Mouse (Mus musculus): ENCODE data around the gene Anxa4. TPM values are rescaled to one million over a fixed set of nuclear protein-coding genes. Genes with fewer than 3 reads are reported as not detected.
A peak's percentile ranks its signal among the peaks of the same experiment; 100 is the strongest.

The Anxa4 gene
- 10 to 100 TPM; 62.8 to 72.5 TPM for total RNA-seq (2021)
- long read RNA-seq, experiment 1, transcript Anxa4-201 (13 exons, 2,002 nt): major isoform, 97 of 105 reads
- long read RNA-seq, experiment 1, partial matches to known transcripts: 1 of 105 reads
- long read RNA-seq, experiment 1, other reads (novel, unspliced or antisense): 7 of 105 reads
- long read RNA-seq, experiment 2, transcript Anxa4-201 (13 exons, 2,002 nt): major isoform, 18 of 21 reads
- long read RNA-seq, experiment 2, partial matches to known transcripts: 0 of 21 reads
- long read RNA-seq, experiment 2, other reads (novel, unspliced or antisense): 3 of 21 reads

DNA sequence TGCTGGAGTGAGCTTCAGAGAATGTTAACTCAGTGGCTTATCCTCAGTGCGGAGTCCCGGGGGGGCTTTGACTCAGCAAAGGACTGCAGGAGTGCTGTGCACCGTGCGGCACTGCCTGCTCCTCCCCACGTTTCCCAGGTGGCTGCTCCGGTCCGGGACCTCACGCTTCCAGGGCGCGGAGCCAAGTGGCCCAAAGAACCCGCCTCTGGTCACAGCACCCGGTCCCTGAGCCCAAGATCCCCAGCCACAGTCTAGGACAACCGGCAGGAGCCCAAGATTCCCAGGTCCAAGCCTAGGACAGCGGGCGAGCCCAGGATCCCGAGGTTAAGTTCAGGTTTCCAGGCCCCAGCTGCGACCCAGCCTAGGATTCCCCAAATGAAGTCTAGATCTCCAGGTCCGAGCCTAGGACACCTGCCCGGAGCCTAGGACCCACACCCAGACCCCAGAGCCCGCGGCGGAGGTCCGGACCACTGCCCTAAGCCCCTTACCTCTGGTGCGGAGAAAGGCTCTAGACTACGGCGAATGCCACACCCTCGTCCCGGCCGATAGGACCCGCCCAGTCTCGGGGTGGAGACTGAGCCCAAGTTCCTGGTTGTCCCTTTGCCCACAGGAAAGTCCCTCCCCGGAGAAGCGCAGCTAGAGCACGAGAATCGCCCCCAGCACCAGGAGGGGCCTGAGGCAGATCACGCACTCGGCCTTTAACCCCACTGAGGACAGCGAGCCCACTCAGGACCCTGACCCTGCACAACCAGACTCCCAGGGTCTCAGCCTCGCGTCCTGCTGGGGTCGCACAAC, at the start of gene Anxa4:
TSS of gene Anxa4 (minus strand) at position 564 of the 795 bp plus-strand sequence.
- DNase-seq: peak; percentile 91 to 94

DNA sequence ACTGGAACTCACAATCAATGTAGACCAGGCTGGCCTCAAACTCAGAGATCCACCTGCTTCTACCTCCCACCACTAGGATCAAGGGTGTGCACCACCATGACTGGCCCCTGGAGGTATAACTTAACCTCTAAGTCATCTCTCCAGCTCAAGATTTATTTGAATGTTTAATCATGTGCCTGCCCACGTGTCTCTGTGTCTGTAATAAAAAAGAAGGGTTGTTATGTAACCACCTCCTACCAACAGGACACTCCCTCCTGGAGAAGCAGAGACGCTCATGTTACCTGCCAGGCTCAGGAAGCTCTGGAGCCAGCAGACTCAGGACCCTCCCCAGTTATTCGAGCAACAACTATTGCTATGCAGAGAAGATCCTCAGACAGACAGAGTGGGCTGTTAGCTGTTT, 48.6 kb upstream of the Anxa4 start:
- no peak for DNase-seq

GRCm38 (mm10) chr6:86839089-86839488, 45.7 kb upstream of the Anxa4 start:
- DNase-seq: no peak

GRCm38 (mm10) chr6:86832802-86833502, 39.6 kb upstream of the Anxa4 start:
- peak; percentile 23 to 67 for DNase-seq

DNA sequence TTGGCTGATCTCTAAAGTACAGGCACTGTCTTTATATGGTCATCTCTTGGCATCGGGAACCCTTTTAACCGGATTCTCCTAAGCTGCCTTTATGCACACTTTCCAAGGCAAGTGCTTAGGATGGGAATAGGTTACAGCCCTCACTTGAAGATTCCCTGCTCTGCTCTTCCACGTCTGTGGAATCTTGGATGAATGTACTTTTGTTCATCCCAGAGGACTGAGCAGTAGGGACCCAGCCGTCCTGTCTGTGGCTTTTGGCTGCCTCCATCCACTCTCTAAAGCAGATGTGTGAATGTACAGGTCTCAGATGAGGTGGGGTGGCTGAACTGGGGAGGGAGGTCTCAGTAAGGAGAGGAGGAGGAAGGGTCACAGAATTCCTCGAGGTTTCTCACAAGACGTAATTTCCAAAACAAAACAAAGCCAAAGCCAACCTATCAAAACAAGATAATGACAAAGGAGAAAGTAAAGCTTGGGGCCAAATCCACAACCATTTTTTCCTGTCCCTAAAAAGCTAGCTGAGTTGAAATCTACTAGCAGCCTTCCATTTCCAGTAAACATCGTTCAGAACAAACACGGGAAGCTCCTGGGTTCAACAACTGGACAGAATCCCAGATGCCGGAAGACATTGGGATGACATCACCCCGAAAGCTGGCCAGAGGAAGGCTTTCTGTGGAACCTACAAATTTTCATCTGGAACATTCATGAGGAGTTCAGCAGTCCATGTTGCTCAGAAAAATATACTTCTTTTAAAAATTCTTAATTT, 37.5 kb upstream of the Anxa4 start:
- DNase-seq: no peak

DNA sequence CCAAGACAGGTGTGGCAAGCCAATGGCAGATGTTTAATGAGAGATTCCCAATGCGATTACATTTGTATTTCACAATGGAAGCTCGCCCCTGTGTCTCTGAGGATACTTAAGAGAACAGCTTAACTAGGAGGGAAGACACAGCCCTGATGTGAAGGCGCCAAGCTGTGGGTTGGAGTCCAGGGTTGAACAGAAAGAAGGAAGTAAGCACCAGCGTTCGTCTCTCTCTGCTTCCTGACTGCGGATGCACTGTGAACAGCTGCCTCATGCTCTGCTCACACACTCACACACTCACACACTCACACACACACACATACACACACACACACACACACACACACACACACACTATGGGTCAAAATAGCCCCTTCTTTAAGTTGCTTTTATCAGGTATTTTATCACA, 36.4 kb upstream of the Anxa4 start:
- no peak for DNase-seq

- DNase-seq: no peak
These were observed 34.0 kb upstream of the Anxa4 start for GRCm38 (mm10) chr6:86827432-86827831.

- no peak for DNase-seq
These were observed 31.0 kb upstream of the Anxa4 start for GRCm38 (mm10) chr6:86824401-86824800.

GRCm38 (mm10) chr6:86823824-86824223, 30.4 kb upstream of the Anxa4 start:
- peak; percentile 47 to 53 for DNase-seq

- no peak for DNase-seq
These were observed 29.7 kb upstream of the Anxa4 start for GRCm38 (mm10) chr6:86823051-86823431.

GRCm38 (mm10) chr6:86822285-86823050, 29.1 kb upstream of the Anxa4 start:
- DNase-seq: peak; percentile 41 to 52

GRCm38 (mm10) chr6:86820690-86821089, 27.3 kb upstream of the Anxa4 start:
- no peak for DNase-seq

DNA sequence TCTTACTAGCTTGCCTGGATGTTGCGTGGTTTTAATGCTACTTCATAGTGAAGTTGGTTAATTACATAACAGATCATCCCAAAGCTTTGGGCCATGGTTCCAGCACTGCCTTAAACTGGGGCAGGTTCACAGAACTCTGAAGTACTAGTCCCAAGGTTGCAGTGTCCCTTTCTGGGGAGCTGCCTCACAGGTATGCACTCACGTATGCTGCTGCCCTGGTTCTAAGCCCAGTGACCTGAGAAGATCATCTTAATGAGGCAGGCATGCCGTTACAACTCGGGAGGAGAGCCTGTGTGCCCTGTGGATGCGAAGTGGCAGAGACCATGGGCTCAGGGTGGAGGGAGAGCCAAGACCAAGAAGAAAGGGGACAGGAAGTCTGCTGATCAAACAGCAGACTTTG, 26.5 kb upstream of the Anxa4 start:
- DNase-seq: no peak

GRCm38 (mm10) chr6:86818914-86819313, 25.5 kb upstream of the Anxa4 start:
- DNase-seq: no peak

DNA sequence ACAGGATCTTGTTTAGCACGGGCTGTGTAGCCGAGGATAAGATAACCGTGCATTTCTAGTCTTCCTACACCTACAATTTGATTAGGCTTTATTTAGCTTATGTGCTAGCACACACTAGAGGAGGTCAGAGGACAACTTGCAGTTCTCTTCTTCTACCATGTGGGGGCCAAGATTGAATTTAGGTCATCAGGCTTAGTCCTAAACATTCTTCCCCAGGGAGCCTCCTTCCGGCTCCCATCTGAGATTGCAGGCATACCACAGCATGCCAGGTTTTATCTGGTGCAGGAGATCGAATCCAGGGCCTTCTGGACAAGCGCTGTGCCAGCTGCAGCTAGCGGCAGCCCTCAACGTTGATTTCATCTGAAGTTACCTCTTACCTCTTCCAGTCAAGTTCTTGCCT, 23.2 kb upstream of the Anxa4 start:
- DNase-seq: peak in 1 of 2 experiments; percentile 51

DNA sequence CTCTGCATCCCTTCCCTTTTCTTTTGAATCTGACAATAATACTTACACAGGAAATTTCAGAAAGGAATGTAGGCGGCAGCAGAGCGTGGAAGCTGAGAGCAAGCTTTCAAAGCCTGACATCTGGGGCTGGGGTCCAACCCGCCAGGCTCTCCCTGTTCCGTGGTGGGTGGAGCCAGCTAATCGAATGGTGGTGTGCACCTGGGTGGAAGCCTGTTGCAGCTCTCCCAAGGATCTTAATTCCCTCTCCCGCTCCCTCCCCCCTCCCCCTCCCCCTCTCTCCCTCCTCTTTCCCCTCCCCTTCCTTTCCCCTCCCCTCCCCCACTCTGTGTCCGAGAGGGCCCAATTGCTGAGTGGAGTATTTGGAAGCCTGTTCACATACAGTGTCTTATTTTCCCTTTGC, 22.1 kb upstream of the Anxa4 start:
- no peak for DNase-seq

GRCm38 (mm10) chr6:86814926-86815325, 21.5 kb upstream of the Anxa4 start:
- DNase-seq: no peak

DNA sequence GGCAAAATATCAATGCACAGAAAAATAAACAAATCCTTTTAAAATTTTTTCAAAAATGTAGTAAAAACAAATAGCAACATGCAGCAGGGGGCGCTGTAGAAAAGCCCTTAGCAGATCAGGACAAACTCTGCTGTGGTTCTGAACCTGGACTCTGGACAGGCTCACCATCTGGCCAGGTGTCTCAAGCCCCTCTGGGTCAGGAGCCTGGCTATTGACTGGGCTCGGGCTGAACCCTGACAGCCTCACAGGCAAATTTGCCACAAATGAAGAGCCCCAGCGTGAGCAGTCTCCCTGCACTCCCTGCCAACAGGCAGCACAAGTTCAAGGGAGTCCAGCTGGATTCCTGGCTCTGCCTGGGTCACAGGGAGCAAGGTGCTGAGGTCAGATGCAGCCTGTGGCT, 20.0 kb upstream of the Anxa4 start:
- peak; percentile 46 to 73 for DNase-seq

GRCm38 (mm10) chr6:86812919-86813318, 19.5 kb upstream of the Anxa4 start:
- DNase-seq: no peak

DNA sequence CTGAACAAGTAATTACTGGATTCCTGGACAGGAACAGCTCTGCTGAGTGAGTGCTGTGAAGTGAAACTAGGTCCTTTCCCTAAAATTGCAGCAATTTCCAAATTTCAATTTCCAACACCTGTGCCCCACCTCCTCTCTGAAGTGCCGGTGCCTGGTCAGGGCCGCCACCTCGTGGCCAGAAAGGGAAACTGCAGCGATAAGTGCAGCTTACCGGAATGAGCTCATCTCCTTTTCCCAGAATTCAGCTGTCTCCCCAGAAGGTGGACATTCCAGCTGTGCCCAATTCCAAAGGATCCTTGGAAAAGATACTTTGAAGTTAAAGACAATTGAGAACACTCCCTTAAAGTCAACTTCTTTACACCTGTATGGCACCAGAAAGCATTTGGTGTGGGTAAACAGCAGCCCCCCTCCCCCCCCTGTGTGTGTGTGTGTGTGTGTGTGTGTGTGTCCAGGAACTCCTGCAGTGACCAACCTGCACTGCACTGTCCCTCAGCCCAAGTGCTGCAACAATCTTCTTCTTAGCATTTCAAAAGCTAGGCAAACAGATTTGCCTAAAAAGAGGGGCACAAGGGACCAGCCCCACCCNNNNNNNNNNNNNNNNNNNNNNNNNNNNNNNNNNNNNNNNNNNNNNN, 13.2 kb upstream of the Anxa4 start:
- DNase-seq: peak; percentile 81

DNA sequence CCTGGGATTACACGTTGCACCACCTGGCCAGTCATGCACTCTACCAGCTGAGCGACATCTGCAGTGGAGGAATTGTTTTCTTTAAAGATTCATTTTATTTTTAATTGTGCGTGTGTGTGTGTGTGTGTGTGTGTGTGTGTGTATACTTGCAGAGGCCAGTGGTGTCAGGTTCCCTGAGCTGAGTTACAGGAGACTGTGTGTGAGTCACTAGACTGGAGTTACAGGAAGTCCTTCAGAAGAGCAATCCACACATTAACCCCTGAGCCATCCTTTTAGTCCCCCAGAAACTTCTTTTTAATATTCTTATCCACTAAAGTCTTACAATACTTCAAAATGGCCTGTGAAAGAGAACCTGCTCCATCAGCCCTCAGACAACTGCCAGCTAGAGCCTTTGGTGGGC, 11.3 kb upstream of the Anxa4 start:
- DNase-seq: no peak

All from adrenal gland, postnatal 36 days (tissue).